8 mouse cellular contexts compared by ENCODE assay signal in the genomic region with DNA sequence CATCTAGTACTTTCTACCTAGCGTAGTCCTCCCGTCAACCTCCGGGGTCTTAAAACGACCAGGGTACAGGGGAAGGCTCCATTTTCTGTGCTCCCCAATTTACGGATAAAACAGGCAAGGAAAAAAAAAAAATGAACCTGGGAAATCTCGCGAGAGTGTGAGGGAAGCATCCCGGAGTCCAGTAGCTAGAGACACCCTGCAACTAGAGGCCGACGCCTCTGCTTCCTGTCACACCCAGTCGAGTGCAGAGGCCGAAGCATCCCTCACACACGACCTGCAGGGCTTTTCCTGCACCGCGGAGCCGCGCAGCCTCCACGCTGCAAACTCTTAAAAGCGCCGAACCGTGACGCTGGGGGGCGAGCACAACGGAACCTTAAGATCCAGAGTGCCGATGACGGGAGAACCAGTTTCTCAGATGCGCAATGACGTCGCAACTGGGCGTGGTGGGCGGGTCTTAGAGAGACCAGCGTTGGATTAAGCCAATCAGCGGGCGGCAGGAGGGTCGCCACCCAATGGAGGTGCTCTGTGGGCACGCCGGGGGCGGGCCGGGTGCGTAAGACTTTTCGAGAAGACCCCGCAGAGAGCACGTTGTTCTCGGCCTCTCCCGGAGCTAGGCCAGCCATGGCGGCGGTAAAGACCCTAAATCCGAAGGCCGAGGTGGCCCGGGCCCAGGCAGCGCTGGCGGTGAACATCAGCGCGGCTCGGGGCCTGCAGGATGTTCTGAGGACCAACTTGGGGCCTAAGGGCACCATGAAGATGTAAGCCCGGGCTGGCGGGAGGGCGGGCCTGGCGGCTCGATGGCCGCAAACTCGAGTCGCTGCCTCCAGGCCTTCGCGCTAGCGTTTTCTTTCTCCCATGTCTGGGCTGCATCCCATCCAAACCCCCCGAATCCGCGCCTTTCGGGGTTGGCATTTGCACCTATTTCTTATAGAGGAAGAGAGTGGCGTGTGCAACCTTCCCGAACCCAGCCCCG. TPM values are rescaled to one million over a fixed set of nuclear protein-coding genes. Genes with fewer than 3 reads are reported as not detected.
DNase-seq lines count a peak whose midpoint lies in the region; ATAC-seq lines count a peak whose summit lies in the region.

A gene (minus strand): TSS at position 632 of the 973 bp plus-strand sequence.

- DNase-seq in CD4-positive, CD25-positive, alpha-beta regulatory T cell, adult 2 months (ENCODE audit: low read depth, low spot score): peak; percentile 99
- DNase-seq in fat pad, adult 2 months (ENCODE audit: extremely low read depth, low read depth, low spot score): peak; percentile 77
- peak; percentile 99 for DNase-seq in kidney, postnatal 10 days
- peak; percentile 96 to 97 for DNase-seq in natural killer cell, adult 2 months (ENCODE audit: low spot score in 2 of 2)

- no peaks in the 10 kb centered on the region for H3K27me3 ChIP-seq in heart, embryonic 13.5 days (replicated peaks)
- H3K27me3 ChIP-seq in liver, embryonic 12.5 days (replicated peaks): no peaks in the 10 kb centered on the region
- no peaks in the 10 kb centered on the region for H3K27me3 ChIP-seq in stomach, embryonic 15.5 days (replicated peaks)

- WGBS in heart, embryonic 13.5 days: under 1% methylated on average over 73 of the region's 73 CpGs
- WGBS in liver, embryonic 12.5 days (ENCODE audit: insufficient replicate concordance): under 1% methylated on average over 73 of the region's 73 CpGs
- under 1% methylated on average over 73 of the region's 73 CpGs for WGBS in stomach, embryonic 15.5 days

- ATAC-seq in heart, embryonic 13.5 days (ENCODE audit: extremely low read depth, insufficient number of reproducible peaks, low FRiP score, low TSS enrichment): peak; percentile 99
- ATAC-seq in liver, embryonic 12.5 days: peak; percentile 98
- peak; percentile 99 for ATAC-seq in stomach, embryonic 15.5 days (ENCODE audit: insufficient read depth, low FRiP score, low read depth)

- H3K4me1 ChIP-seq in brown adipose tissue, adult 24 weeks (ENCODE audit: control insufficient read depth, insufficient read depth, insufficient read length, low read length): peaks cover 2% of the 10 kb centered on the region; the same call in 1 of the 2 replicates
- peaks cover 33% of the 10 kb centered on the region for H3K4me1 ChIP-seq in heart, embryonic 13.5 days
- H3K4me1 ChIP-seq in liver, embryonic 12.5 days: peaks cover 50% of the 10 kb centered on the region
- H3K4me1 ChIP-seq in stomach, embryonic 15.5 days: peaks cover 9% of the 10 kb centered on the region

- peak within 1 kb of the TSS; percentile 98 for H3K9ac ChIP-seq in heart, embryonic 13.5 days
- peak within 1 kb of the TSS; percentile 92 for H3K9ac ChIP-seq in liver, embryonic 12.5 days
- peak within 1 kb of the TSS; percentile 83 for H3K9ac ChIP-seq in stomach, embryonic 15.5 days

- no peaks in the 10 kb centered on the region for H3K9me3 ChIP-seq in heart, embryonic 13.5 days
- H3K9me3 ChIP-seq in liver, embryonic 12.5 days (replicated peaks): no peaks in the 10 kb centered on the region
- H3K9me3 ChIP-seq in stomach, embryonic 15.5 days: no peaks in the 10 kb centered on the region

- H3K4me2 ChIP-seq in heart, embryonic 13.5 days: peak within 1 kb of the TSS; percentile 73
- peak within 1 kb of the TSS; percentile 82 for H3K4me2 ChIP-seq in liver, embryonic 12.5 days
- H3K4me2 ChIP-seq in stomach, embryonic 15.5 days: peak within 1 kb of the TSS; percentile 63

- peaks cover 37% of the 10 kb centered on the region for H3K36me3 ChIP-seq in heart, embryonic 13.5 days
- peaks cover 38% of the 10 kb centered on the region for H3K36me3 ChIP-seq in liver, embryonic 12.5 days
- H3K36me3 ChIP-seq in stomach, embryonic 15.5 days: peaks cover 24% of the 10 kb centered on the region

- peak within 1 kb of the TSS; percentile 98 for H3K27ac ChIP-seq in brown adipose tissue, adult 24 weeks (replicated peaks; ENCODE audit: low read depth, low read length)
- peak within 1 kb of the TSS; percentile 98 for H3K27ac ChIP-seq in heart, embryonic 13.5 days (replicated peaks)
- H3K27ac ChIP-seq in liver, embryonic 12.5 days: peak within 1 kb of the TSS; percentile 99
- H3K27ac ChIP-seq in stomach, embryonic 15.5 days: peak within 1 kb of the TSS; percentile 100

- H3K4me3 ChIP-seq in brown adipose tissue, adult 24 weeks (ENCODE audit: insufficient read depth, low read depth, low read length): peak within 1 kb of the TSS; percentile 99
- H3K4me3 ChIP-seq in heart, embryonic 13.5 days: peak within 1 kb of the TSS; percentile 90
- H3K4me3 ChIP-seq in liver, embryonic 12.5 days: peak within 1 kb of the TSS; percentile 92
- peak within 1 kb of the TSS; percentile 88 for H3K4me3 ChIP-seq in stomach, embryonic 15.5 days (replicated peaks)

RNA-seq across cellular contexts. Expression of the gene that starts here (rescaled TPM):
- polyA plus RNA-seq in brown adipose tissue, adult 24 weeks (2012; ENCODE audit: insufficient read depth, insufficient read length, missing spikeins): 46.7 and 56.8 TPM in 2 replicates
- polyA plus RNA-seq in heart, embryonic 13.5 days (2015; fragmentation: Nextera tagmentation; extraction: Ambion mirVana): 24.6 and 28.2 TPM in 2 replicates
- polyA plus RNA-seq in liver, embryonic 12.5 days (2016; fragmentation: Nextera tagmentation; extraction: Ambion mirVana): 88.0 and 88.7 TPM in 2 replicates
- polyA plus RNA-seq in stomach, embryonic 15.5 days (2015; fragmentation: Nextera tagmentation; extraction: Ambion mirVana): 45.9 and 46.1 TPM in 2 replicates

Comparison
In these comparisons a context has a peak if more than half of its experiments do, and no peak if none do; other contexts are left out.
1. Peak in every context shown above with its lines: DNase-seq, ATAC-seq, H3K4me3 ChIP-seq and H3K27ac ChIP-seq.